Comparison of ENCODE assay signal across 33 mouse cellular contexts in genomic region chr15:100411731-100412130, GRCm38 (mm10). TPM values are rescaled to one million over a fixed set of nuclear protein-coding genes. Genes with fewer than 3 reads are reported as not detected.
DNase-seq lines count a peak whose midpoint lies in the region; ATAC-seq and TF ChIP-seq lines count a peak whose summit lies in the region.
"Had no signal": no experiment of that assay in that cellular context is flagged by ENCODE, and none has a peak within 500 bp of the region (broad histone marks: within the 10 kb centered on the region; RNA-seq: fewer than 3 reads in every experiment).

No protein-coding gene starts in this region.

- peak overlapping the region; percentile 39; the same call in 1 of the 2 replicates for H3K27ac ChIP-seq in heart, embryonic 13.5 days (replicated peaks)
- H3K27ac ChIP-seq in heart, embryonic 10.5 days: no peak overlapping the region
- peak overlapping the region; percentile 72 for H3K27ac ChIP-seq in kidney, postnatal 0 days
- H3K27ac ChIP-seq in liver, embryonic 14.5 days: peak overlapping the region; percentile 77
- H3K27ac ChIP-seq: hindbrain, embryonic 14.5 days; midbrain, embryonic 12.5 days; neural tube, embryonic 12.5 days; stomach, postnatal 0 days had no signal

- TF ChIP-seq EP300 in liver, embryonic 14.5 days (IDR thresholded peaks at IDR 0.05; ENCODE audit: low read depth): no peak

- H3K9me3 ChIP-seq in heart, embryonic 13.5 days: no peaks in the 10 kb centered on the region
- H3K9me3 ChIP-seq in heart, embryonic 10.5 days: no peaks in the 10 kb centered on the region
- no peaks in the 10 kb centered on the region for H3K9me3 ChIP-seq in kidney, postnatal 0 days (replicated peaks; ENCODE audit: low read length)
- H3K9me3 ChIP-seq in liver, embryonic 14.5 days (ENCODE audit: control insufficient read depth, low read length): no peaks in the 10 kb centered on the region
- H3K9me3 ChIP-seq: megakaryocyte, embryonic 14.5 days; midbrain, embryonic 12.5 days; neural tube, embryonic 12.5 days had no signal

- no peak for ATAC-seq in heart, embryonic 13.5 days (ENCODE audit: extremely low read depth, insufficient number of reproducible peaks, low FRiP score, low TSS enrichment)
- ATAC-seq in kidney, postnatal 0 days (replicated peaks; ENCODE audit: low FRiP score, low read depth): no peak
- no peak; the same call in 1 of the 2 replicates for ATAC-seq in liver, embryonic 14.5 days (ENCODE audit: insufficient read depth)
- ATAC-seq: CD4-positive, CD25-positive, alpha-beta regulatory T cell, adult 4 months; forebrain, embryonic 16.5 days had no signal

- no peak for TF ChIP-seq CTCF in kidney, postnatal 0 days (IDR thresholded peaks at IDR 0.05; ENCODE audit: low read depth)
- TF ChIP-seq CTCF in liver, embryonic 14.5 days (IDR thresholded peaks at IDR 0.05; ENCODE audit: low read depth): no peak

- H3K4me1 ChIP-seq in heart, embryonic 13.5 days: peaks cover 32% of the 10 kb centered on the region
- H3K4me1 ChIP-seq in heart, embryonic 10.5 days: peaks cover 33% of the 10 kb centered on the region
- 0 out of 2 replicates have a peak, but pooled peaks cover 14% of the 10 kb centered on the region for H3K4me1 ChIP-seq in kidney, postnatal 0 days (replicated peaks; ENCODE audit: insufficient read depth, low read length)
- peaks cover 31 to 44% of the 10 kb centered on the region in 2 experiments for H3K4me1 ChIP-seq in liver, embryonic 14.5 days (replicated peaks; ENCODE audit: control insufficient read depth in 2 of 2, insufficient read depth in 2 of 2, low read length in 1 of 2)
- H3K4me1 ChIP-seq: midbrain, embryonic 12.5 days; neural tube, embryonic 12.5 days had no signal

- H3K4me3 ChIP-seq in heart, embryonic 13.5 days: no peak overlapping the region
- no peak overlapping the region for H3K4me3 ChIP-seq in heart, embryonic 10.5 days
- no peak overlapping the region for H3K4me3 ChIP-seq in kidney, postnatal 0 days (replicated peaks; ENCODE audit: low read depth, low read length)
- no peak overlapping the region for H3K4me3 ChIP-seq in liver, embryonic 14.5 days (ENCODE audit: insufficient read depth in 1 of 2, low read depth in 2 of 2, low read length in 2 of 2)
- H3K4me3 ChIP-seq: midbrain, embryonic 12.5 days; myocyte; neural tube, embryonic 12.5 days had no signal

- no peak for DNase-seq in heart, embryonic 10.5 days (ENCODE audit: low spot score)
- DNase-seq in kidney, postnatal 0 days (ENCODE audit: low spot score): no peak
- no peak for DNase-seq in kidney, adult 11 months
- DNase-seq in liver, embryonic 14.5 days (ENCODE audit: low read depth in 3 of 3, low spot score in 3 of 3): no peak
- no peak for DNase-seq in c-Kit-positive CD71-positive TER-119-positive erythroid progenitor cells, embryonic 14.5 days (ENCODE audit: low spot score)
- no peak for DNase-seq in right cerebral cortex, postnatal 10 days (ENCODE audit: low spot score in 2 of 2)
- DNase-seq: cerebellum, adult 2 months; cerebellum, postnatal 14 days; gastrocnemius, postnatal 14 days; layer of hippocampus, adult 9-11 months; right cerebral cortex, adult 18-20 months; right cerebral cortex, postnatal 4 days; thymus, adult 2 months; thymus, postnatal 36 days had no signal

- H3K27me3 ChIP-seq in heart, embryonic 13.5 days (replicated peaks): no peaks in the 10 kb centered on the region
- no peaks in the 10 kb centered on the region for H3K27me3 ChIP-seq in heart, embryonic 10.5 days (ENCODE audit: insufficient read depth, poor library complexity, severe bottlenecking)
- no peaks in the 10 kb centered on the region for H3K27me3 ChIP-seq in kidney, postnatal 0 days (ENCODE audit: insufficient read depth, low read length)
- no peaks in the 10 kb centered on the region for H3K27me3 ChIP-seq in liver, embryonic 14.5 days (ENCODE audit: control insufficient read depth, insufficient read depth, low read length)
- H3K27me3 ChIP-seq: megakaryocyte, embryonic 14.5 days; midbrain, embryonic 12.5 days; neural tube, embryonic 12.5 days had no signal

- H3K36me3 ChIP-seq in heart, embryonic 13.5 days: peaks cover 46% of the 10 kb centered on the region
- peaks cover 33% of the 10 kb centered on the region for H3K36me3 ChIP-seq in heart, embryonic 10.5 days
- peaks cover 8% of the 10 kb centered on the region; the same call in 1 of the 2 replicates for H3K36me3 ChIP-seq in kidney, postnatal 0 days (ENCODE audit: insufficient read depth, low read length)
- peaks cover 43% of the 10 kb centered on the region for H3K36me3 ChIP-seq in liver, embryonic 14.5 days (replicated peaks; ENCODE audit: control insufficient read depth, insufficient read depth, low read depth)

- WGBS in heart, embryonic 13.5 days: 81% methylated on average over 5 of the region's 5 CpGs
- 83% methylated on average over 5 of the region's 5 CpGs for WGBS in heart, embryonic 10.5 days
- WGBS in kidney, postnatal 0 days: 75% methylated on average over 5 of the region's 5 CpGs
- WGBS in liver, embryonic 14.5 days (ENCODE audit: insufficient replicate concordance): 81% methylated on average over 5 of the region's 5 CpGs

- H3K4me2 ChIP-seq in heart, embryonic 13.5 days: peak overlapping the region; percentile 22; the same call in 1 of the 2 replicates
- no peak overlapping the region for H3K4me2 ChIP-seq in kidney, postnatal 0 days (ENCODE audit: low read length)
- no peak overlapping the region; the same call in 1 of the 2 replicates for H3K4me2 ChIP-seq in liver, embryonic 14.5 days (ENCODE audit: low read depth)
- H3K4me2 ChIP-seq: hindbrain, embryonic 14.5 days; midbrain, embryonic 12.5 days; neural tube, embryonic 12.5 days had no signal

- no peak overlapping the region for H3K9ac ChIP-seq in heart, embryonic 13.5 days
- no peak overlapping the region for H3K9ac ChIP-seq in kidney, postnatal 0 days (ENCODE audit: low read depth, low read length)
- H3K9ac ChIP-seq in liver, embryonic 14.5 days (replicated peaks): no peak overlapping the region
- H3K9ac ChIP-seq: hindbrain, embryonic 14.5 days; midbrain, embryonic 12.5 days; neural tube, embryonic 12.5 days had no signal

RNA-seq across cellular contexts. Expression of gene Gm5475, which starts 10.2 kb away (rescaled TPM):
- 0.05 TPM in 1 of 2 replicates, not detected in the other for polyA plus RNA-seq in heart, embryonic 13.5 days (2015; fragmentation: Nextera tagmentation; extraction: Ambion mirVana)
- polyA plus RNA-seq in heart, embryonic 10.5 days (2016; fragmentation: Nextera tagmentation; extraction: Ambion mirVana): not detected in 2 replicates
- 1.3 and 1.5 TPM in 2 replicates for polyA plus RNA-seq in kidney, postnatal 0 days (2015; fragmentation: Nextera tagmentation; extraction: Ambion mirVana)
- polyA plus RNA-seq in liver, embryonic 14.5 days (2012; rRNA removed): 0.01 TPM in 1 of 2 replicates, not detected in the other
- polyA plus RNA-seq in liver, embryonic 14.5 days (2014; fragmentation: Nextera tagmentation; extraction: Ambion mirVana): 0.05 TPM in 1 of 2 replicates, not detected in the other
- polyA plus RNA-seq: CD4-positive, CD25-positive, alpha-beta regulatory T cell, adult 4 months; cerebellum, adult 2 months; embryonic facial prominence, embryonic 14.5 days; erythroblast, embryonic 14.5 days; forebrain, embryonic 11.5 days; limb, embryonic 11.5 days; spleen, adult 2 months had no signal

RNA-seq across cellular contexts. Expression of gene Slc11a2, which starts 13.1 kb away (rescaled TPM):
- 12.8 and 13.2 TPM in 2 replicates for polyA plus RNA-seq in heart, embryonic 13.5 days (2015; fragmentation: Nextera tagmentation; extraction: Ambion mirVana)
- 20.4 and 24.5 TPM in 2 replicates for polyA plus RNA-seq in heart, embryonic 10.5 days (2016; fragmentation: Nextera tagmentation; extraction: Ambion mirVana)
- polyA plus RNA-seq in kidney, postnatal 0 days (2015; fragmentation: Nextera tagmentation; extraction: Ambion mirVana): 28.1 and 33.2 TPM in 2 replicates
- 38.4 and 40.8 TPM in 2 replicates for polyA plus RNA-seq in liver, embryonic 14.5 days (2012; rRNA removed)
- polyA plus RNA-seq in liver, embryonic 14.5 days (2014; fragmentation: Nextera tagmentation; extraction: Ambion mirVana): 37.7 and 38.4 TPM in 2 replicates

RNA-seq across cellular contexts. Expression of gene Higd1c, which starts 47.4 kb away (rescaled TPM):
- not detected in 2 replicates for polyA plus RNA-seq in heart, embryonic 13.5 days (2015; fragmentation: Nextera tagmentation; extraction: Ambion mirVana)
- not detected in 2 replicates for polyA plus RNA-seq in heart, embryonic 10.5 days (2016; fragmentation: Nextera tagmentation; extraction: Ambion mirVana)
- 0.69 TPM in 1 of 2 replicates, not detected in the other for polyA plus RNA-seq in kidney, postnatal 0 days (2015; fragmentation: Nextera tagmentation; extraction: Ambion mirVana)
- not detected in 2 replicates for polyA plus RNA-seq in liver, embryonic 14.5 days (2012; rRNA removed)
- not detected in 2 replicates for polyA plus RNA-seq in liver, embryonic 14.5 days (2014; fragmentation: Nextera tagmentation; extraction: Ambion mirVana)
- polyA plus RNA-seq: brain, embryonic 14.5 days; CD4-positive, CD25-positive, alpha-beta regulatory T cell, adult 4 months; cerebellum, adult 2 months; cortical plate, adult 2 months; embryonic facial prominence, embryonic 14.5 days; erythroblast, embryonic 14.5 days; forebrain, embryonic 11.5 days; forebrain, embryonic 16.5 days; heart, postnatal 0 days; hindbrain, embryonic 14.5 days; limb, embryonic 11.5 days; lung, postnatal 0 days; midbrain, embryonic 12.5 days; midbrain, postnatal 0 days; myocyte; spleen, adult 2 months; stomach, postnatal 0 days; thymus, adult 2 months had no signal

RNA-seq across cellular contexts. Expression of gene Letmd1, which starts 57.1 kb away (rescaled TPM):
- 15.3 and 15.8 TPM in 2 replicates for polyA plus RNA-seq in heart, embryonic 13.5 days (2015; fragmentation: Nextera tagmentation; extraction: Ambion mirVana)
- polyA plus RNA-seq in heart, embryonic 10.5 days (2016; fragmentation: Nextera tagmentation; extraction: Ambion mirVana): 21.1 and 27.9 TPM in 2 replicates
- 21.3 and 22.4 TPM in 2 replicates for polyA plus RNA-seq in kidney, postnatal 0 days (2015; fragmentation: Nextera tagmentation; extraction: Ambion mirVana)
- 15.2 and 18.1 TPM in 2 replicates for polyA plus RNA-seq in liver, embryonic 14.5 days (2012; rRNA removed)
- 9.5 and 10.6 TPM in 2 replicates for polyA plus RNA-seq in liver, embryonic 14.5 days (2014; fragmentation: Nextera tagmentation; extraction: Ambion mirVana)

RNA-seq across cellular contexts. Expression of gene Mettl7a2, which starts 58.7 kb away (rescaled TPM):
- not detected in 2 replicates for polyA plus RNA-seq in heart, embryonic 13.5 days (2015; fragmentation: Nextera tagmentation; extraction: Ambion mirVana)
- not detected in 2 replicates for polyA plus RNA-seq in heart, embryonic 10.5 days (2016; fragmentation: Nextera tagmentation; extraction: Ambion mirVana)
- polyA plus RNA-seq in kidney, postnatal 0 days (2015; fragmentation: Nextera tagmentation; extraction: Ambion mirVana): 1.8 and 2.8 TPM in 2 replicates
- not detected in 2 replicates for polyA plus RNA-seq in liver, embryonic 14.5 days (2012; rRNA removed)
- 0.11 TPM in 1 of 2 replicates, not detected in the other for polyA plus RNA-seq in liver, embryonic 14.5 days (2014; fragmentation: Nextera tagmentation; extraction: Ambion mirVana)
- polyA plus RNA-seq: brain, embryonic 14.5 days; CD4-positive, CD25-positive, alpha-beta regulatory T cell, adult 4 months; cerebellum, adult 2 months; cortical plate, adult 2 months; embryonic facial prominence, embryonic 14.5 days; erythroblast, embryonic 14.5 days; forebrain, embryonic 11.5 days; forebrain, embryonic 16.5 days; heart, postnatal 0 days; hindbrain, embryonic 14.5 days; limb, embryonic 11.5 days; midbrain, embryonic 12.5 days; midbrain, postnatal 0 days; myocyte; spleen, adult 2 months; stomach, postnatal 0 days; thymus, adult 2 months had no signal
